Mouse (Mus musculus) testis, adult 2 months (tissue): ENCODE measurements around the gene Foxn1.

Experiments used
- CTCF ChIP-seq: fragments of 200-500 bp; IDR thresholded peaks from 2 replicates; pipeline ENCODE4 v1.5.1; 2012; ENCODE audit warnings: low read depth, mild to moderate bottlenecking, inconsistent platforms, low read length, moderate library complexity; ENCODE audit not compliant: control insufficient read depth, insufficient read depth, insufficient replicate concordance
- POLR2A ChIP-seq: fragments of 200-500 bp; IDR thresholded peaks from 2 replicates; pipeline ENCODE4 v1.6.1; 2012; ENCODE audit warnings: low read depth, mild to moderate bottlenecking, inconsistent platforms, low read length, moderate library complexity; ENCODE audit not compliant: control insufficient read depth

GRCm38 (mm10) chr11:78328512-78329056, 57.8 kb downstream of the Foxn1 start:
- TF ChIP-seq POLR2A (no peak), CTCF (no peak)
